Mouse (Mus musculus): ENCODE measurements around the gene Pitx1. TPM values are rescaled to one million over a fixed set of nuclear protein-coding genes. Genes with fewer than 3 reads are reported as not detected.

Gene Pitx1
- polyA plus RNA-seq, 1 experiment from 2014 or later = 0.09 TPM

DNA sequence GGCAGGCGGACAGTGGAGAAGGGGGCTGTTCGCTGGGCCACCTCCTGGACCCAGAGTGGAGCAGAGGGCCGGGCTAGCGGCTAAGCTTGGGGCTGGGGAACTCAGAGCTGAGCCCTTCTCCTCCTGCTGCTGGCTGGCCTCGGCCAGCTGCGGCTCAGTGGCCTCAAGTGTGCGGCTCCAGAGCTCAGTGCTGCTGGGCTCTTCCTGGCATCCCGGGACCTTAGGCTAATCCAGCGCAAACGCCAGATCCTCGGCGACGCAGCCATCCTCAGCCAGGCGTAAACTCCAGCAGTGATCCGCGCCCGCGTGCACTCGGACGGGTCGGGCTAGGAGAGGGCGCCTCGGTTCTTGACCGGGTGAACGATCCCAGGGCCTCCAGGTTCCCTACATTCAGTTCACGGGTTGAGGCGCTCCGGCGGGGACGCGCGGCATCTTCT lies 10.7 kb downstream of the Pitx1 start:
- Histone ChIP-seq H3K27me3 (ENCODE audit: control insufficient read depth, insufficient read depth, low read length) (peaks cover 85% of the 10 kb centered on the region), H3K4me1 (ENCODE audit: control insufficient read depth in 2 of 2, insufficient read depth in 2 of 2, low read length in 2 of 2) (peaks cover 3 to 8% of the 10 kb centered on the region in 2 experiments; a peak in 2 of 4 replicates), H3K36me3 (ENCODE audit: control insufficient read depth, insufficient read depth, low read length) (no peaks in the 10 kb centered on the region), H3K9me3 (ENCODE audit: control insufficient read depth, low read length) (no peaks in the 10 kb centered on the region), H3K4me3 (ENCODE audit: control insufficient read depth in 1 of 2, insufficient read depth in 1 of 2, low read depth in 1 of 2, low read length in 2 of 2) (no peak overlapping the region), H3K4me2 (ENCODE audit: low read length) (no peak overlapping the region), H3K9ac (ENCODE audit: low read length) (no peak overlapping the region), H3K27ac (replicated peaks in 1 of 2; ENCODE audit: control insufficient read depth in 1 of 2, insufficient read depth in 1 of 2, low read depth in 2 of 2, low read length in 2 of 2) (no peak overlapping the region)
- ATAC-seq (ENCODE audit: insufficient number of reproducible peaks, insufficient read depth, low FRiP score, low read depth) = no peak
- WGBS = 3% methylated on average over 25 of the region's 32 CpGs

GRCm38 (mm10) chr13:55824151-55824945 lies 11.6 kb downstream of the Pitx1 start:
- H3K4me3 ChIP-seq (ENCODE audit: control insufficient read depth in 1 of 2, insufficient read depth in 1 of 2, low read depth in 1 of 2, low read length in 2 of 2) = no peak overlapping the region
- H3K9me3 ChIP-seq (ENCODE audit: control insufficient read depth, low read length) = no peaks in the 10 kb centered on the region
- H3K36me3 ChIP-seq (ENCODE audit: control insufficient read depth, insufficient read depth, low read length) = no peaks in the 10 kb centered on the region
- H3K4me1 ChIP-seq (ENCODE audit: control insufficient read depth in 2 of 2, insufficient read depth in 2 of 2, low read length in 2 of 2) = peaks cover 3 to 8% of the 10 kb centered on the region in 2 experiments; a peak in 2 of 4 replicates
- no peak overlapping the region for H3K9ac ChIP-seq (ENCODE audit: low read length)
- no peak overlapping the region for H3K27ac ChIP-seq (replicated peaks in 1 of 2; ENCODE audit: control insufficient read depth in 1 of 2, insufficient read depth in 1 of 2, low read depth in 2 of 2, low read length in 2 of 2)
- H3K27me3 ChIP-seq (ENCODE audit: control insufficient read depth, insufficient read depth, low read length) = peaks cover 80% of the 10 kb centered on the region
- ATAC-seq (ENCODE audit: insufficient number of reproducible peaks, insufficient read depth, low FRiP score, low read depth) = no peak
- no peak overlapping the region for H3K4me2 ChIP-seq (ENCODE audit: low read length)
- WGBS = 11% methylated on average over 10 of the region's 10 CpGs

DNA sequence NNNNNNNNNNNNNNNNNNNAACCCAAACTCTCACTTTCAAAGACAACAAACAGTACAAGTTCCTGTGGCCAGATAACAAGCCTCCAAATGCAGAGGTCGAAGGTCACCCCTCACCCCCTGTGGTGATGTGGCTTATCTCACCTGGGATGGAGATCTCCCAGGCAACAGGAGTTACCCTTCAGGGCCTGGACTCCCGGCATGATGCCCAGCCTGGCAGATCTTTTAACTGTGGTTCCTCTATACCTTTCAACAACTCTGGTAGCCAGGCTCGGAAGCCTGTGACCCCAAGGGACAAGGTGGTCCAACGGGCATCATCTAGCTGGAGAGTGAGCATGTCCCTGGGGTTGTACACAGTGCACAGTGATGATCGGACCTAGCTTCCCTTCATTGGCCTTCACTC lies 13.5 kb downstream of the Pitx1 start:
- no peaks in the 10 kb centered on the region for H3K36me3 ChIP-seq (ENCODE audit: control insufficient read depth, insufficient read depth, low read length)
- H3K9me3 ChIP-seq (ENCODE audit: control insufficient read depth, low read length) = no peaks in the 10 kb centered on the region
- ATAC-seq (ENCODE audit: insufficient number of reproducible peaks, insufficient read depth, low FRiP score, low read depth) = no peak
- H3K4me3 ChIP-seq (ENCODE audit: control insufficient read depth in 1 of 2, insufficient read depth in 1 of 2, low read depth in 1 of 2, low read length in 2 of 2) = no peak overlapping the region
- H3K9ac ChIP-seq (ENCODE audit: low read length) = no peak overlapping the region
- H3K27me3 ChIP-seq (ENCODE audit: control insufficient read depth, insufficient read depth, low read length) = peaks cover 66% of the 10 kb centered on the region
- WGBS = 46% methylated on average over 5 of the region's 5 CpGs
- no peak overlapping the region for H3K27ac ChIP-seq (replicated peaks in 1 of 2; ENCODE audit: control insufficient read depth in 1 of 2, insufficient read depth in 1 of 2, low read depth in 2 of 2, low read length in 2 of 2)
- peaks cover 0 to 5% of the 10 kb centered on the region in 2 experiments; a peak in 2 of 4 replicates for H3K4me1 ChIP-seq (ENCODE audit: control insufficient read depth in 2 of 2, insufficient read depth in 2 of 2, low read length in 2 of 2)
- H3K4me2 ChIP-seq (ENCODE audit: low read length) = no peak overlapping the region

DNA sequence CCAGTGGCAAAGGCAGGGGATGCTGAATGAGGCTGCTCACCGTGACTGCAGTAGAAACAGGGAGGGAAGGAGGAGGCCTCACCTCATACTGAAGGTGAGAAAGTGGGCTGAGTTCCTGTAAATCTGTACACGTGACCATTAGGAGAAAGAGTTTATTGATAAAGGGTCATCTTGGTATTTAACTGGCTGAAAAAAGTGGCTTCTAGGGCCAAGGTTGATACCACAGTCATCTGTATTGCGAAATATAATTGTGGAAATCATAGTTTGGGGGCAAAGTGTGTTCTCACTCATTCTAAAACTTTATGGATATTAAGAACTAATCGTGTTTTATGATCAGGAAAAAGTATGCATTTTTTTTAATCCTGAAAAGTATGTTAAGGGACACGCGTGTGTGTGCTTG lies 21.2 kb downstream of the Pitx1 start:
- Histone ChIP-seq H3K4me3 (ENCODE audit: control insufficient read depth in 1 of 2, insufficient read depth in 1 of 2, low read depth in 1 of 2, low read length in 2 of 2) (no peak overlapping the region), H3K9ac (ENCODE audit: low read length) (no peak overlapping the region), H3K27ac (replicated peaks in 1 of 2; ENCODE audit: control insufficient read depth in 1 of 2, insufficient read depth in 1 of 2, low read depth in 2 of 2, low read length in 2 of 2) (no peak overlapping the region), H3K9me3 (ENCODE audit: control insufficient read depth, low read length) (no peaks in the 10 kb centered on the region), H3K4me2 (ENCODE audit: low read length) (no peak overlapping the region), H3K27me3 (ENCODE audit: control insufficient read depth, insufficient read depth, low read length) (peaks cover 9% of the 10 kb centered on the region; the same call in 1 of the 2 replicates), H3K4me1 (ENCODE audit: control insufficient read depth in 2 of 2, insufficient read depth in 2 of 2, low read length in 2 of 2) (no peaks in the 10 kb centered on the region), H3K36me3 (ENCODE audit: control insufficient read depth, insufficient read depth, low read length) (no peaks in the 10 kb centered on the region)
- ATAC-seq (ENCODE audit: insufficient number of reproducible peaks, insufficient read depth, low FRiP score, low read depth) = no peak
- 73% methylated on average over 6 of the region's 6 CpGs for WGBS

- WGBS = 63% methylated on average over 5 of the region's 5 CpGs
- Histone ChIP-seq H3K36me3 (ENCODE audit: control insufficient read depth, insufficient read depth, low read length) (no peaks in the 10 kb centered on the region), H3K27me3 (ENCODE audit: control insufficient read depth, insufficient read depth, low read length) (peaks cover 10% of the 10 kb centered on the region; the same call in 1 of the 2 replicates), H3K9me3 (ENCODE audit: control insufficient read depth, low read length) (no peaks in the 10 kb centered on the region), H3K4me3 (ENCODE audit: control insufficient read depth in 1 of 2, insufficient read depth in 1 of 2, low read depth in 1 of 2, low read length in 2 of 2) (no peak overlapping the region), H3K4me1 (ENCODE audit: control insufficient read depth in 2 of 2, insufficient read depth in 2 of 2, low read length in 2 of 2) (no peaks in the 10 kb centered on the region), H3K27ac (replicated peaks in 1 of 2; ENCODE audit: control insufficient read depth in 1 of 2, insufficient read depth in 1 of 2, low read depth in 2 of 2, low read length in 2 of 2) (no peak overlapping the region), H3K4me2 (ENCODE audit: low read length) (no peak overlapping the region), H3K9ac (ENCODE audit: low read length) (no peak overlapping the region)
- ATAC-seq (ENCODE audit: insufficient number of reproducible peaks, insufficient read depth, low FRiP score, low read depth) = no peak
Observed at GRCm38 (mm10) chr13:55813490-55814016, 22.4 kb downstream of the Pitx1 start.

DNA sequence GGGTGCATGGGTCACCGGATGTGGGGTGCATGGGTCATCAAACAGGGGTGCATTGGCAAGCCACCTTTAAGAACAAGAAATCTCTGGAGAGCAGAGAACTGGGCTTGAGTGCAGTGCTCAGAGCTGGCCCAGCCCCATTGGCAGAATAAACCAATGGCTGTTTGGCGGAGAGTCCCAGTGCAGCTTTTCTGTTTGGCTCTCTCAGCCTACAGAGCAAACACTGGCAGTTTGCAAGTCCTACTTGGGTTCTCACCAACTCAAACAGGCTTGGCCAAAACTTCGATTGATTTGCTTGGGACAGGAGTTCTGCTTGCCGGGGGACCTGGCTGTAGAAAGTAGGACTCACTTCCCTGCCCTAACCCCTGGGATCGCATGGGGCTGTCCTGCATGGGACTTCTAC lies 25.0 kb downstream of the Pitx1 start:
- 52% methylated on average over 5 of the region's 5 CpGs for WGBS
- no peak overlapping the region for H3K27ac ChIP-seq (replicated peaks in 1 of 2; ENCODE audit: control insufficient read depth in 1 of 2, insufficient read depth in 1 of 2, low read depth in 2 of 2, low read length in 2 of 2)

GRCm38 (mm10) chr13:55809707-55810106 lies 26.3 kb downstream of the Pitx1 start:
- no peak overlapping the region for H3K4me2 ChIP-seq (ENCODE audit: low read length)
- H3K9me3 ChIP-seq (ENCODE audit: control insufficient read depth, low read length) = no peaks in the 10 kb centered on the region
- H3K4me1 ChIP-seq (ENCODE audit: control insufficient read depth in 2 of 2, insufficient read depth in 2 of 2, low read length in 2 of 2) = no peaks in the 10 kb centered on the region
- H3K9ac ChIP-seq (ENCODE audit: low read length) = no peak overlapping the region
- no peak for ATAC-seq (ENCODE audit: insufficient number of reproducible peaks, insufficient read depth, low FRiP score, low read depth)
- H3K27me3 ChIP-seq (ENCODE audit: control insufficient read depth, insufficient read depth, low read length) = 0 out of 2 replicates have a peak, but pooled peaks cover 4% of the 10 kb centered on the region
- WGBS = 92% methylated on average over 10 of the region's 10 CpGs
- H3K27ac ChIP-seq (replicated peaks in 1 of 2; ENCODE audit: control insufficient read depth in 1 of 2, insufficient read depth in 1 of 2, low read depth in 2 of 2, low read length in 2 of 2) = no peak overlapping the region
- no peaks in the 10 kb centered on the region for H3K36me3 ChIP-seq (ENCODE audit: control insufficient read depth, insufficient read depth, low read length)
- no peak overlapping the region for H3K4me3 ChIP-seq (ENCODE audit: control insufficient read depth in 1 of 2, insufficient read depth in 1 of 2, low read depth in 1 of 2, low read length in 2 of 2)

More for the DNA sequence above, 25.0 kb downstream of the Pitx1 start:
- Histone ChIP-seq H3K27me3 (ENCODE audit: control insufficient read depth, insufficient read depth, low read length) (peaks cover 4% of the 10 kb centered on the region; the same call in 1 of the 2 replicates), H3K4me1 (ENCODE audit: control insufficient read depth in 2 of 2, insufficient read depth in 2 of 2, low read length in 2 of 2) (no peaks in the 10 kb centered on the region), H3K36me3 (ENCODE audit: control insufficient read depth, insufficient read depth, low read length) (no peaks in the 10 kb centered on the region), H3K4me3 (ENCODE audit: control insufficient read depth in 1 of 2, insufficient read depth in 1 of 2, low read depth in 1 of 2, low read length in 2 of 2) (no peak overlapping the region), H3K9ac (ENCODE audit: low read length) (no peak overlapping the region), H3K4me2 (ENCODE audit: low read length) (no peak overlapping the region), H3K9me3 (ENCODE audit: control insufficient read depth, low read length) (no peaks in the 10 kb centered on the region)
- ATAC-seq (ENCODE audit: insufficient number of reproducible peaks, insufficient read depth, low FRiP score, low read depth) = no peak

Measured in heart, embryonic 14.5 days (tissue).